In genomic region chr8:100323471-100323870, GRCm38 (mm10) we compare ENCODE assay signal across 14 mouse cellular contexts.
"Had no signal": no experiment of that assay in that cellular context is flagged by ENCODE, and none has a peak within 500 bp of the region (broad histone marks: within the 10 kb centered on the region; RNA-seq: fewer than 3 reads in every experiment).

No protein-coding gene starts in this region.

- H3K9me3 ChIP-seq: neural tube, embryonic 15.5 days; stomach, embryonic 15.5 days had no signal

- H3K9ac ChIP-seq: neural tube, embryonic 15.5 days; stomach, embryonic 15.5 days had no signal

- H3K4me1 ChIP-seq: neural tube, embryonic 15.5 days; stomach, embryonic 15.5 days had no signal

- H3K4me3 ChIP-seq: neural tube, embryonic 15.5 days; stomach, embryonic 15.5 days had no signal

- DNase-seq: right cerebral cortex, adult 18-20 months; right cerebral cortex, postnatal 14 days; right cerebral cortex, postnatal 25 days; right cerebral cortex, postnatal 4 days; spleen, adult 18-20 months; thymus, adult 18-20 months; thymus, adult 2 months; thymus, postnatal 14 days; thymus, postnatal 25 days; thymus, postnatal 36 days; thymus, postnatal 4 days had no signal

- H3K27me3 ChIP-seq: neural tube, embryonic 15.5 days; stomach, embryonic 15.5 days had no signal

- H3K27ac ChIP-seq: neural tube, embryonic 15.5 days; stomach, embryonic 15.5 days; stomach, postnatal 0 days had no signal

- H3K36me3 ChIP-seq: neural tube, embryonic 15.5 days; stomach, embryonic 15.5 days had no signal

- H3K4me2 ChIP-seq: neural tube, embryonic 15.5 days; stomach, embryonic 15.5 days had no signal
